Mouse (Mus musculus): Measurements from ENCODE around the gene 1700025G04Rik. TPM values are rescaled to one million over a fixed set of nuclear protein-coding genes. Genes with fewer than 3 reads are reported as not detected.

The 1700025G04Rik gene
- total and polyA plus RNA-seq, 3 experiments = 0.16 TPM; not detected in 2

GRCm38 (mm10) chr1:151976850-151977249, 113.1 kb downstream of the 1700025G04Rik start:
- H3K9me3 ChIP-seq (replicated peaks) = peaks cover 55% of the 10 kb centered on the region
- DNase-seq (ENCODE audit: low spot score) (no peak), ATAC-seq (ENCODE audit: extremely low read depth, insufficient number of reproducible peaks, low FRiP score, poor library complexity, severe bottlenecking) (no peak)
- H3K36me3 ChIP-seq (replicated peaks) = no peaks in the 10 kb centered on the region
- no peaks in the 10 kb centered on the region for H3K4me1 ChIP-seq (ENCODE audit: insufficient read depth, low read depth, low read length)
- no peak overlapping the region for H3K4me3 ChIP-seq (ENCODE audit: low read depth, low read length)
- no peaks in the 10 kb centered on the region for H3K27me3 ChIP-seq (ENCODE audit: insufficient read depth, low read length)
- TF ChIP-seq GATA2 (IDR thresholded peaks at IDR 0.05; ENCODE audit: borderline replicate concordance, low read depth, low read length) (no peak), POLR2AphosphoS5 (IDR thresholded peaks at IDR 0.05; ENCODE audit: insufficient replicate concordance, low read depth, low read length) (no peak), CTCF (IDR thresholded peaks at IDR 0.05; ENCODE audit: low read depth, low read length) (no peak), TAL1 (conservative IDR thresholded peaks at IDR 0.05; ENCODE audit: low read depth, low read length) (no peak), GATA1 (IDR thresholded peaks at IDR 0.05; ENCODE audit: borderline replicate concordance, low read length) (no peak)

- ATAC-seq (ENCODE audit: extremely low read depth, insufficient number of reproducible peaks, low FRiP score, poor library complexity, severe bottlenecking) = no peak
- DNase-seq (ENCODE audit: low spot score) = no peak
- Histone ChIP-seq H3K4me3 (ENCODE audit: low read depth, low read length) (no peak overlapping the region), H3K9me3 (replicated peaks) (peaks cover 56% of the 10 kb centered on the region), H3K36me3 (replicated peaks) (no peaks in the 10 kb centered on the region), H3K27me3 (ENCODE audit: insufficient read depth, low read length) (no peaks in the 10 kb centered on the region), H3K4me1 (ENCODE audit: insufficient read depth, low read depth, low read length) (no peaks in the 10 kb centered on the region)
- TF ChIP-seq CTCF (IDR thresholded peaks at IDR 0.05; ENCODE audit: low read depth, low read length) (no peak), GATA1 (IDR thresholded peaks at IDR 0.05; ENCODE audit: borderline replicate concordance, low read length) (no peak), TAL1 (conservative IDR thresholded peaks at IDR 0.05; ENCODE audit: low read depth, low read length) (no peak), POLR2AphosphoS5 (IDR thresholded peaks at IDR 0.05; ENCODE audit: insufficient replicate concordance, low read depth, low read length) (no peak), GATA2 (IDR thresholded peaks at IDR 0.05; ENCODE audit: borderline replicate concordance, low read depth, low read length) (no peak)
These were observed 114.2 kb downstream of the 1700025G04Rik start for GRCm38 (mm10) chr1:151975418-151976379.

- TF ChIP-seq GATA1 (IDR thresholded peaks at IDR 0.05; ENCODE audit: borderline replicate concordance, low read length) = no peak
- no peak for TF ChIP-seq CTCF (IDR thresholded peaks at IDR 0.05; ENCODE audit: low read depth, low read length)
- no peak for TF ChIP-seq GATA2 (IDR thresholded peaks at IDR 0.05; ENCODE audit: borderline replicate concordance, low read depth, low read length)
- no peak for TF ChIP-seq TAL1 (conservative IDR thresholded peaks at IDR 0.05; ENCODE audit: low read depth, low read length)
- no peak for TF ChIP-seq POLR2AphosphoS5 (IDR thresholded peaks at IDR 0.05; ENCODE audit: insufficient replicate concordance, low read depth, low read length)
- H3K4me3 ChIP-seq (ENCODE audit: low read depth, low read length) = no peak overlapping the region
- peaks cover 57% of the 10 kb centered on the region for H3K9me3 ChIP-seq (replicated peaks)
- no peaks in the 10 kb centered on the region for H3K36me3 ChIP-seq (replicated peaks)
- ATAC-seq (ENCODE audit: extremely low read depth, insufficient number of reproducible peaks, low FRiP score, poor library complexity, severe bottlenecking) (no peak), DNase-seq (ENCODE audit: low spot score) (no peak)
- no peaks in the 10 kb centered on the region for H3K4me1 ChIP-seq (ENCODE audit: insufficient read depth, low read depth, low read length)
- no peaks in the 10 kb centered on the region for H3K27me3 ChIP-seq (ENCODE audit: insufficient read depth, low read length)
These were observed 115.0 kb downstream of the 1700025G04Rik start for GRCm38 (mm10) chr1:151974887-151975286.

- no peak for DNase-seq (ENCODE audit: low spot score)
- H3K4me3 ChIP-seq (ENCODE audit: low read depth, low read length) = no peak overlapping the region
- no peaks in the 10 kb centered on the region for H3K4me1 ChIP-seq (ENCODE audit: insufficient read depth, low read depth, low read length)
- TF ChIP-seq TAL1 (conservative IDR thresholded peaks at IDR 0.05; ENCODE audit: low read depth, low read length) (no peak), GATA2 (IDR thresholded peaks at IDR 0.05; ENCODE audit: borderline replicate concordance, low read depth, low read length) (no peak)
- no peak for ATAC-seq (ENCODE audit: extremely low read depth, insufficient number of reproducible peaks, low FRiP score, poor library complexity, severe bottlenecking)
- H3K36me3 ChIP-seq (replicated peaks) = no peaks in the 10 kb centered on the region
- H3K9me3 ChIP-seq (replicated peaks) = peaks cover 55% of the 10 kb centered on the region
- no peaks in the 10 kb centered on the region for H3K27me3 ChIP-seq (ENCODE audit: insufficient read depth, low read length)
These were observed 115.5 kb downstream of the 1700025G04Rik start for GRCm38 (mm10) chr1:151974424-151974823.

GRCm38 (mm10) chr1:151973110-151973700, 116.7 kb downstream of the 1700025G04Rik start:
- TF ChIP-seq POLR2AphosphoS5 (IDR thresholded peaks at IDR 0.05; ENCODE audit: insufficient replicate concordance, low read depth, low read length) (no peak), GATA1 (IDR thresholded peaks at IDR 0.05; ENCODE audit: borderline replicate concordance, low read length) (no peak), GATA2 (IDR thresholded peaks at IDR 0.05; ENCODE audit: borderline replicate concordance, low read depth, low read length) (no peak), TAL1 (conservative IDR thresholded peaks at IDR 0.05; ENCODE audit: low read depth, low read length) (no peak), CTCF (IDR thresholded peaks at IDR 0.05; ENCODE audit: low read depth, low read length) (no peak)
- H3K4me3 ChIP-seq (ENCODE audit: low read depth, low read length) = no peak overlapping the region
- ATAC-seq (ENCODE audit: extremely low read depth, insufficient number of reproducible peaks, low FRiP score, poor library complexity, severe bottlenecking) = no peak
- H3K36me3 ChIP-seq (replicated peaks) = no peaks in the 10 kb centered on the region
- H3K27me3 ChIP-seq (ENCODE audit: insufficient read depth, low read length) = no peaks in the 10 kb centered on the region
- no peaks in the 10 kb centered on the region for H3K4me1 ChIP-seq (ENCODE audit: insufficient read depth, low read depth, low read length)
- no peak for DNase-seq (ENCODE audit: low spot score)
- H3K9me3 ChIP-seq (replicated peaks) = peaks cover 55% of the 10 kb centered on the region

GRCm38 (mm10) chr1:151971581-151971980, 118.3 kb downstream of the 1700025G04Rik start:
- no peaks in the 10 kb centered on the region for H3K4me1 ChIP-seq (ENCODE audit: insufficient read depth, low read depth, low read length)
- H3K36me3 ChIP-seq (replicated peaks) = no peaks in the 10 kb centered on the region
- no peak overlapping the region for H3K4me3 ChIP-seq (ENCODE audit: low read depth, low read length)
- ATAC-seq (ENCODE audit: extremely low read depth, insufficient number of reproducible peaks, low FRiP score, poor library complexity, severe bottlenecking) (no peak), DNase-seq (ENCODE audit: low spot score) (no peak)
- no peaks in the 10 kb centered on the region for H3K27me3 ChIP-seq (ENCODE audit: insufficient read depth, low read length)
- peaks cover 53% of the 10 kb centered on the region for H3K9me3 ChIP-seq (replicated peaks)
- TF ChIP-seq GATA1 (IDR thresholded peaks at IDR 0.05; ENCODE audit: borderline replicate concordance, low read length) (no peak), TAL1 (conservative IDR thresholded peaks at IDR 0.05; ENCODE audit: low read depth, low read length) (no peak), CTCF (IDR thresholded peaks at IDR 0.05; ENCODE audit: low read depth, low read length) (no peak), POLR2AphosphoS5 (IDR thresholded peaks at IDR 0.05; ENCODE audit: insufficient replicate concordance, low read depth, low read length) (no peak), GATA2 (IDR thresholded peaks at IDR 0.05; ENCODE audit: borderline replicate concordance, low read depth, low read length) (no peak)

Data from G1E (cell line).